Mouse (Mus musculus): ENCODE measurements around the gene Fam117b. TPM values are rescaled to one million over a fixed set of nuclear protein-coding genes. Genes with fewer than 3 reads are reported as not detected.

Gene Fam117b
- polyA plus RNA-seq (2012), result 57.7 and 67.8 TPM in 2 replicates

DNA sequence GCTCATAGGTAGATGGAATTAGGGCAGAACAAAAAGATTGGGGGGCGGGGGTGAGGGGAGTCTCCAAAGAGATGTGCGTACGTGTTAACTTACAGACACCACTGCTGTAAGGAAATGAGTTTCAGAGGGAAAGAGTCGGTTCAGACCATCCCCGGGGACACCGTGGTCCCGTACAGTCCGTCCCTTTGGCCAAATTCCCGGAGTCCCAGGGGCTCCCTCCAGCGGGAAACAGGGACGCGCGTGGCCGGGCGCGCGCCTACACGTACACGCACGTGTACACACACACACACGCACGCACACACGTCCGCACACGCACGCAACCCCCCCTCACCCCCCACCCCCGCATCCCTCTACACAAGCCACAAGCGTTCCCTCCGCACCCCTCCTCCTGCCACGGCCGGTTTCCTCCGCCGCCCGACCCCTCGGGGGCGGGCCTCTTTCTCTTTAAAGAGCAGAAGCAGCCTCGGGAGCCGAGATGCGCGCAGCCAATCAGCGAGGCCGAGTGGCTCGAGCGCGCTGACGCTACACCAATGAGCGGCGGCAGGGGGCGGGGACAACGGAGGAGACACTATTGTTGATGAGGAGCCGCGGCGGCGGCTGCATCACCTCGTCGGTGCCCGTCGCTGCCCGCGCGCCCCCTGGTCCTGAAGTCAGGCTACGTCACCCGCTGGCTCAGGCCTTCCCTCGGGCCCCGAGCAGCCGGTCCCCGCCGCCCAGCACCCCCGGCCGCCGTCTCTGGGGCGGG, at the start of gene Fam117b:
Fam117b (plus strand) TSS at position 594 of the 745 bp plus-strand sequence.
- no peak for TF ChIP-seq GATA1 (IDR thresholded peaks at IDR 0.05; ENCODE audit: low read length)

DNA sequence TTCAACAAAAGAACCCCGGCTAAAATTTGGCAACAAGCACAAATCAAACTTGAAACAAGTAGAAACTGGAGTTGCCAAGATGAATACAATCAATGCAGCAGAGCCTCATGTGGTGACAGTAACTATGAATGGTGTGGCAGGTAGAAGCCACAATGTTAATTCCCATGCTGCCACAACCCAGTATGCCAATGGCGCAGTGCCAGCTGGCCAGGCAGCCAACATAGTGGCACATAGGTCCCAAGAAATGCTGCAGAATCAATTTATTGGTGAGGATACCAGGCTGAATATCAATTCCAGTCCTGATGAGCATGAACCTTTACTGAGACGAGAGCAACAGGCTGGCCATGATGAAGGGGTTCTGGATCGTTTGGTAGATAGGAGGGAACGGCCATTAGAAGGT, 44.8 kb upstream of the Fam117b start:
- TF ChIP-seq GATA1 (IDR thresholded peaks at IDR 0.05; ENCODE audit: low read length), result no peak

DNA sequence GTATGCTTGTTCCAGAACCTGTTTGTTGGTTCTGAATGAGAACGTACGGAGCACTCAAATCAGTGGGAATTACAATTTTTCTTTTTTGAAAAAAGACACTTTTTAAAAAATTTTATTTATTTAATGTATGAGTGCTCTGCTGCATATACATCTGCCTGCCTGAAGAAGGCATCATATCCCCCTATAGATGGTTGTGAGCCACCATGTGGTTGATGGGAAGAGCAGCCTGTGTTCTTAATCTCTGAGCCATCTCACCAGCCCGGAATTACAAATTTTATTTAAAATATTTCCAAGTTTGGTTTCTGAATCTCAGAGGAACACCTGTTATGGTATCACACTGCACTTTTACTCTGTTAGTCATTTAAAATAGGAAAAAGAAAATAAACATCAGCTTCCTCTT, 38.8 kb upstream of the Fam117b start:
- no peak for TF ChIP-seq GATA1 (IDR thresholded peaks at IDR 0.05; ENCODE audit: low read length)

DNA sequence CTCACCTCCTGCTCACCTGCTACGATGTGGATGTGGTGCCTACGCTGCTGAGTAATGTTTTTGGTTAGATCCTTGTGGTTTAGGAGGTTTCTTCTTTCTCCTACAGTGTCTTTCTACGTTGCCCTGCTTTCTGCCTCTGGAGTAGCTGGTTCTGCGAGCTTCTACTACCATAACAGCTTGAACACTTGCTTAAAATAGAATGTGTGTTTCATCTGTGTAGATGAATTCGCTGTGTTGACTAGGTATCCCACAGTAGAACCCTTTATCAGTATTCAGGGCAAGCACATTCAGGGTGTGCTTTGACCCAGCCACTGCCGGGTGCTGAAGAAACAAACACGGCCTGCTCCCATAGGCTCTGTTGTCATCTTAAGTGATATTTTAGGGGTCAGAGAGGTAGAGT, 34.7 kb upstream of the Fam117b start:
- TF ChIP-seq GATA1 (IDR thresholded peaks at IDR 0.05; ENCODE audit: low read length), result no peak

DNA sequence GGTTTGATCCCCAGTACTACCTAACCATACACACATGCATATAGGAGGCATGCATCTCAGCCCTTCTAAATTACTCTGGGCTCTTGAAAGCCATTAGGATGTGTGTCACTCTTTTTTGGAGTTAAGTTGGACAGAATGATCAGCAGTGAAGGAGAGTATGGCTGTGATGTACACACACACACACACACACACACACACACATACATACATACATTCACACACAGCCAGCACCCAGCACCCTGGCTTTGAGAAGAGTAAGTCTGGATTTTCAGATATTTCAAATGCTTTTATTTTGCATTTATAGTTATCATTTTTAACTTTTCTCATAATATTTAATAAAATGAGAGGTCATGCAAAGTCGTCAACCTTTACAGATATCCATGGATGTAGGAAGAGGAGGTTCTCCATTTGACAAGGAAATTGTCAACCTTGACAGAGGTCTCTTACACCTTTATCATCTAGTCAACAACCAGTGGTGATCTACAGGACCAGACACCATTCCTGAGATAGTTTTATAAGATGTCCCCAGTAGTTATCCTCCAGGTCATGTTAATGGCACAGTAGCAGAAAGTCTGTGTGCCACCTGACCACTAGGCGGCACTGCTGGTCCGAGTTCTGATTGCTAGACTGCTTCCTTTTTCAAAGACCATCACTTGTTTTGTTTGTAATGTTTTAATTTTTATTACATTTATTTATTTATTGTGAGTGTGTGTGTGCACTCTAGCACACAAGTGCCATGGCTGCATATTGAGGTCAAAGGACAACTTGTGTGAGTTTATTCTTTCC, 29.3 kb upstream of the Fam117b start:
- TF ChIP-seq GATA1 (IDR thresholded peaks at IDR 0.05; ENCODE audit: low read length), result no peak

DNA sequence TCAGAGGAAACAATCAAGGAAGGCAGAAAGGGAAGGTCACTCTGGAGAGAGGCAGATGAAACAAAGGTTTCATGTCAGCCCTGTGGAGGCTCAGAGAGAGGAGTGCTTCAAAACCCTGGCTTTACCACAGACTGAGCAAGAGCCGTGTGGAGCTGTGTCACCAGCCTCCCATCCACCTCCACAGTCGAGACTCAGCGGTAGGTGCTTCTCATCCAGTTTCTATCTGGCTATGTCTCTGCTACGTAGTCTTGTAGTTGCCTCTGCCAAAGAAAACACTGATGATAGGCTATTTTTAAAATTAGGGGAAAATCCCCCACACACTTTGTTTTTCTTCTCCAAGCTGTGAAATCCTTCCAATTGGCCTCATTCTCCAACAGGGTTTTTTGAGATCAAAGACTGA, 25.9 kb upstream of the Fam117b start:
- no peak for TF ChIP-seq GATA1 (IDR thresholded peaks at IDR 0.05; ENCODE audit: low read length)

DNA sequence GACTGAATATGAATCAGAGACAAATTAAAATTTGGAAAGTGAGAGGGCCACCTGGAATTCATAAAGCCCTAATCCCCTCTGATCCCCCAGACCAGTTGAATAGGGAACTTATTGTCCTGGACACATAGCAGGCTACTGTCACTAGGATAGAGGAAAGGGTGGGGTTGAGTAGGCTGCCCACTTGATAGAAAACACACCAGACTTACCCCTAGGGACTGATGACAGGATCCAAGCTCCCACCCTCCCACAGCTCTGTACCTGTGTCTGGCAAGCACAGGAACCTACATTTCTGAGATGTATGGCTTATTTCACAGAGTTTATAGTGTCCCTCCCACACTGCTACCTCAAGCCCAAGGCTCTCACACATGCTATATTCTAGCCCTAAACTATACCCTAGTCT, 24.8 kb upstream of the Fam117b start:
- TF ChIP-seq GATA1 (IDR thresholded peaks at IDR 0.05; ENCODE audit: low read length), result no peak

DNA sequence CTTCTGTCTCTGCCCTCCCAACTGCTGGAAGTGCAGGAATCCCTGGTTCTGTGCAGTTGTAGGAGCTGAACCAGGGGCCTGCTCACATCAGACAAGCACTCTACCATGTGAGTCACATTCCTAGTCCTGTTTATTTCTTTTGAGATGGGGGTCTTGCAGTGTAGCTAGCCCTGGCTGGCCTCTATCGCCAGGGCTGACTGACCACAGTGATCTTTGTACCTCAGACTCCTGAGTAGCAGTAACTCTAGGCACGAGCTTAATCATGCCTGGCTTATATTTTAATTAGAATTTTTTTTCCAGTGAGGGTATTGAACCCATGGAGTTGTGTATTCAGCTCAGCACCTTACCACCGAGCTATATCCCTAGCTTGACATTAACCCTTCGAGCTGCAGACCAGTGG, 21.6 kb upstream of the Fam117b start:
- no peak for TF ChIP-seq GATA1 (IDR thresholded peaks at IDR 0.05; ENCODE audit: low read length)

DNA sequence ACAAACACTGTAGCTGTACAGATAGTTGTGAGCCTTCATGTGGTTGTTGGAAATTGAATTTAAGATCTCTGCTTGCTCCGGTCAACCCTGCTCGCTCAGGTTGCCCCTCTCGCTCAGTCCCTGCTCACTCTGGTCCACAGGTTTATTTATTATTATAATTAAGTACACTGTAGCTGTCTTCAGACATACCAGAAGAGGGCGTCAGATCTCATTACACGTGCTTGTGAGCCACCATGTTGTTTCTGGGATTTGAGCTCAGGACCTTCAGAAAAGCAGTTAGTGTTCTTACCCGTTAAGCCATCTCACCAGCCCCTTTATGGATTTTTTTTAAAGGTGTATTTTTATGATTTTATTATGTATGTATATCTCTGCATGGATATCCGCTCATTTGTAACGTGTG, 20.0 kb upstream of the Fam117b start:
- no peak for TF ChIP-seq GATA1 (IDR thresholded peaks at IDR 0.05; ENCODE audit: low read length)

DNA sequence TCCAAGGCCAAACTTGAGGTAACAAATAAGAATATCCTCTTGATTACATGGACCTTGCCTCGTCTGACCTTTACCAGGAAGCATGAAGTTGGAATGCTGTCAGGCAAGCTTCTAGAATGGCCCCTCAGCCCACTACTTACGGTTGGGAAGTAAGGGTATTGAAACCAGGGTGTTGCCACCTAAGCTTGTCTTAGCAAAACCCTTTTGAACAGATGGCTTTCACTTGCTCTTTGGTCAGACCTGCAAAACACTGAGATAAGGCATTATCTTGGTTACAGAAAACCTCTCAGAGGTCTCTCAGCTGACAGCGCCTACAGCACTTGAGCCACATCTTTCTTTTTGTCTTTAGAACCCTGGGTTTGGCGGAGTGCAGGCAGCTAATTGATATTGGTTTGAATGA, 18.8 kb upstream of the Fam117b start:
- TF ChIP-seq GATA1 (IDR thresholded peaks at IDR 0.05; ENCODE audit: low read length), result peak; percentile 80

DNA sequence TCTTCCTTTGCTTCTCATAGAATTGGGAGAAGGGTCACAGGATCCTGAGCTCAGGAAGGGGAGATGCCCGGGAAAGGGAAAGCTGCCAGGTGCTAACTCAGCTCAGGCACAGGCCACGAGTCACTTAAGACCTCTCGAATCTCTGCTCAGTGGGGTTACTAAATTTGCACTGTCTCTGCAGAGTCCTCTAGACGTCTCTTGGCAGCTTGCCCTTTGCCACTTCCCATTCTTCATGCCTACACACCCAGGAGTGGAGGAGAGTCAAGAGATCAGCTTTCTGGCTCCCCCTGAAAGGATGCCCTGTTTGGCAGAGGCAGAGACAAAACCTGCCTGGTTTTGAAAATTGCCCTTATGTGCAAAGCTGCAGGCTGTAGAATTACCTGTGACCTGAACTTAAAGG, 17.4 kb upstream of the Fam117b start:
- no peak for TF ChIP-seq GATA1 (IDR thresholded peaks at IDR 0.05; ENCODE audit: low read length)

DNA sequence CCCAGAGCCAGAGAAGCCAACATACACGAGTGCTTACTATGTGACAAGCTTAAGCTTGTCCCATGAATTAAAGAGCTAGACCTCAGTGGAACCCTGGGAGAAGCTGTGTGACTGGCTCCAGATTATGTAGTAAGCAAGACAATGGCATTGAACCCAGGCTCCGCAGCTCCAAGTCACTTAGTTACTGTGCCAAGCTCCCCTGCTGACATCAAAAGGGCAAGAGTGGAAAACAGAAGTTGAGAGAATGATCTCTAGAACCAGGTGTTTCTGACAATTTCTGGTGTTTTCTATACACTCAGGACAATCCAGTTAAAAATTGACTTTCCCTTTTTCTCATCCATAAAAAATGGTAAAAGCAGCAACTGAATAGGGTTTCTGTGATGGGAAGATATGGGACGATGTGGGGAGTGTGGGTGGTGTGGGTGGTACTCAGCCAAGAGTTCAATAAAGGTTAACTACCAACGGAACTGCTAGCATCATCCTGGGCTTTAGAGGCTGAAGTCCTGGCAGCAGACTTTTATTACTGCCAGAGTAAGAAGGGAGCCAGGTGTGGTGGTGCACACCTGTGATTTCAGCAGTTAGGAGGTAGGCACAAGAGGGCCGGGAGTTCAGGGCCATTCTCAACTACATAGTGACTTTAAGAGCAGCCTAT, 15.5 kb upstream of the Fam117b start:
- no peak for TF ChIP-seq GATA1 (IDR thresholded peaks at IDR 0.05; ENCODE audit: low read length)

DNA sequence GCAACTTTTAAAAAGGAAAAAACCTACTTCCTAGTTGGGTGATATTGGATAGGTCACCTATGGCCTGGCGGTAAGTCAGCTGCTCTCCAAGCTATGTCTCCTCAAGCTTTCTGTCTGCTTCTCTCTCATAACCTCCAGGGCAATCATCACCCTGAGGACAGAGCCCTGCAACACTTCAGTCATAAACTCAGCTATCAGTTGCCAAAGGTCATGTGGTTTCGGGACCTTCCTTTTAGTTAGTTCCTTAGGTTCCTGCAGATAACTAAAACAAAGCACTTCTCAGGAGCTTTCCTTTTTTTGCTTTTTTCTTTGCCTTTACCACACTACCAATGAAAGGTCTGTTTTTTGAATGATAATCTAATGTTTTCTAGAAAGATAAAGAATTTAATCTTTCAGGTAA, 13.1 kb upstream of the Fam117b start:
- no peak for TF ChIP-seq GATA1 (IDR thresholded peaks at IDR 0.05; ENCODE audit: low read length)

DNA sequence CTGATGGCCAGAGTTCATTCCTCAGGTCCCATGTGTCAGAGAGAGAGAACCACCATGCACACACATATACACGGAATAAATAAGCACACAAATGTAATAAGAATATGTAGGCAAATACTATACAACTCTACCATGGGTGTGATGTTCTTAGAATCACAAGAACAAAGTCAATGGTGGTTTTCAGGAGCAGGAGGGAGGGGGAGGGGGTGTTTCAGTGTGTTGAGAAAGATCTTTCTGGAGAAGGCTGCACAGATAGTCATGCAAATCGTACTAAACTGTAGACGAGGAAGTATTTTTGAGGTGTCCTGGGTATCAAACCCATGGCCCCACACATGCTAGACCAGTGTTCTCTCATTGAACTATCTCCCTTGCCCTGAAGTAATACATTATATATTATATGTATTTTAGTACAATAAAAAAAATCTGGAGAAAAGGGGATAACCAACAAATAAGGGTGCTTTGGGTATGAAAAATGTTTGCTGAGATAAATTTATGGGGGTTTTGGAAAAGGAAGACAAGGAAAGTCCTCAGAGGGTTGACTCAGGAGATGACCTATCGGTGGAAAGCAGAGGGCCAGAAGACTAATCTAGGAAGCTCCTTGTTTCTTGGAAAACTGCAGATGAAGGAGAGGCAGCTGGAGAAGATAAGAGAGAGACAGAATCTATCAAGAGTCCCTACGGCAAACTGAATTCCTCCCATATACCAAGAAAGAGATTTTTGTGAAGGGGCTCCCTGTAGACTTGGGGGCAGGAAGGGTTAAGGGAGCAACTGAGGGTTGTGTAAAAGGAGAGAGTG, 11.5 kb upstream of the Fam117b start:
- no peak for TF ChIP-seq GATA1 (IDR thresholded peaks at IDR 0.05; ENCODE audit: low read length)

DNA sequence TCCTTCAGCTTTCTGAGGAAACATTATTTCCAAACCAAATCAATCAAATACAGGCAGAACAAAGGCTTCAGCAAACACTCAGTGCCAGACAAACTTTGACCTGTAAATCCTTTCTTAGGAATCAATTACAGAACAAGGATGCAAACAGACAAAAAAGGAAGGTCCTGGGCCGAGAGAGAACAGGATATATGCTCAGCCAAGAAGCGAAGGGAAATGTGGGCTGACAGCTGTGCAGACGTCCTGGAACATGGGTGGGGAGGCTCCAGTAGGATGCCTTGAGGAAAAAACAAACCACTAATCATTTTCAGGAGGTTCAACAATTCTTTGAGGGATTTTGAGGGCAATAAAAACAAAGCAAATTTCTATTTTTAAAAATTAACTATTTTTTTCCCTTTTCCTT, 10.2 kb upstream of the Fam117b start:
- no peak for TF ChIP-seq GATA1 (IDR thresholded peaks at IDR 0.05; ENCODE audit: low read length)
